Mouse (Mus musculus): Measurements from ENCODE around the gene Tmem217. TPM values are rescaled to one million over a fixed set of nuclear protein-coding genes. Genes with fewer than 3 reads are reported as not detected.
A peak's percentile ranks its signal among the peaks of the same experiment; 100 is the strongest.

The Tmem217 gene
- polyA plus RNA-seq, 2 experiments, result 0.09 TPM; not detected in 1

- WGBS (ENCODE audit: insufficient replicate concordance), result 92% methylated on average over 5 of the region's 5 CpGs
- Histone ChIP-seq H3K27ac (no peak overlapping the region), H3K4me3 (ENCODE audit: insufficient read depth in 1 of 2, low read depth in 2 of 2, low read length in 2 of 2) (no peak overlapping the region), H3K4me1 (replicated peaks; ENCODE audit: control insufficient read depth in 2 of 2, insufficient read depth in 2 of 2, low read length in 1 of 2) (no peaks in the 10 kb centered on the region), H3K9me3 (ENCODE audit: control insufficient read depth, low read length) (no peaks in the 10 kb centered on the region), H3K9ac (replicated peaks) (no peak overlapping the region), H3K4me2 (ENCODE audit: low read depth) (no peak overlapping the region), H3K36me3 (replicated peaks; ENCODE audit: control insufficient read depth, insufficient read depth, low read depth) (peaks cover 3% of the 10 kb centered on the region), H3K27me3 (ENCODE audit: control insufficient read depth, insufficient read depth, low read length) (no peaks in the 10 kb centered on the region)
- no peak for ATAC-seq (ENCODE audit: insufficient read depth)
- no peak for DNase-seq (ENCODE audit: low read depth in 3 of 3, low spot score in 3 of 3)
- TF ChIP-seq CTCF (IDR thresholded peaks at IDR 0.05; ENCODE audit: low read depth), result no peak
- no peak for TF ChIP-seq EP300 (IDR thresholded peaks at IDR 0.05; ENCODE audit: low read depth)
These were observed 13.3 kb upstream of the Tmem217 start for GRCm38 (mm10) chr17:29565521-29565920.

- WGBS (ENCODE audit: insufficient replicate concordance), result 71% methylated on average over 5 of the region's 5 CpGs
These were observed 6.3 kb upstream of the Tmem217 start for GRCm38 (mm10) chr17:29558476-29558875.

GRCm38 (mm10) chr17:29556893-29557292 is 4.7 kb upstream of the Tmem217 start:
- Histone ChIP-seq H3K4me2 (ENCODE audit: low read depth) (no peak overlapping the region), H3K9ac (replicated peaks) (no peak overlapping the region), H3K36me3 (replicated peaks; ENCODE audit: control insufficient read depth, insufficient read depth, low read depth) (no peaks in the 10 kb centered on the region), H3K27ac (no peak overlapping the region), H3K27me3 (ENCODE audit: control insufficient read depth, insufficient read depth, low read length) (no peaks in the 10 kb centered on the region), H3K4me1 (replicated peaks; ENCODE audit: control insufficient read depth in 2 of 2, insufficient read depth in 2 of 2, low read length in 1 of 2) (peaks cover 0 to 1% of the 10 kb centered on the region in 2 experiments; a peak in 1 of 4 replicates), H3K4me3 (ENCODE audit: insufficient read depth in 1 of 2, low read depth in 2 of 2, low read length in 2 of 2) (no peak overlapping the region), H3K9me3 (ENCODE audit: control insufficient read depth, low read length) (no peaks in the 10 kb centered on the region)
- ATAC-seq (ENCODE audit: insufficient read depth), result no peak
- WGBS (ENCODE audit: insufficient replicate concordance), result 62% methylated on average over 7 of the region's 7 CpGs
- no peak for DNase-seq (ENCODE audit: low read depth in 3 of 3, low spot score in 3 of 3)
- TF ChIP-seq EP300 (IDR thresholded peaks at IDR 0.05; ENCODE audit: low read depth) (no peak), CTCF (IDR thresholded peaks at IDR 0.05; ENCODE audit: low read depth) (no peak)

More at GRCm38 (mm10) chr17:29558476-29558875, 6.3 kb upstream of the Tmem217 start:
- peaks cover 0 to 1% of the 10 kb centered on the region in 2 experiments; a peak in 1 of 4 replicates for H3K4me1 ChIP-seq (replicated peaks; ENCODE audit: control insufficient read depth in 2 of 2, insufficient read depth in 2 of 2, low read length in 1 of 2)
- DNase-seq (ENCODE audit: low read depth in 3 of 3, low spot score in 3 of 3), result no peak
- ATAC-seq (ENCODE audit: insufficient read depth), result no peak
- no peak overlapping the region for H3K4me3 ChIP-seq (ENCODE audit: insufficient read depth in 1 of 2, low read depth in 2 of 2, low read length in 2 of 2)
- no peak for TF ChIP-seq CTCF (IDR thresholded peaks at IDR 0.05; ENCODE audit: low read depth)
- no peak for TF ChIP-seq EP300 (IDR thresholded peaks at IDR 0.05; ENCODE audit: low read depth)
- no peak overlapping the region for H3K27ac ChIP-seq
- no peaks in the 10 kb centered on the region for H3K9me3 ChIP-seq (ENCODE audit: control insufficient read depth, low read length)
- H3K27me3 ChIP-seq (ENCODE audit: control insufficient read depth, insufficient read depth, low read length), result no peaks in the 10 kb centered on the region
- peaks cover 3% of the 10 kb centered on the region; the same call in 1 of the 2 replicates for H3K36me3 ChIP-seq (replicated peaks; ENCODE audit: control insufficient read depth, insufficient read depth, low read depth)
- H3K9ac ChIP-seq (replicated peaks), result no peak overlapping the region
- no peak overlapping the region for H3K4me2 ChIP-seq (ENCODE audit: low read depth)

- Histone ChIP-seq H3K27me3 (ENCODE audit: control insufficient read depth, insufficient read depth, low read length) (no peaks in the 10 kb centered on the region), H3K36me3 (replicated peaks; ENCODE audit: control insufficient read depth, insufficient read depth, low read depth) (no peaks in the 10 kb centered on the region), H3K27ac (no peak overlapping the region), H3K4me2 (ENCODE audit: low read depth) (no peak overlapping the region), H3K4me3 (ENCODE audit: insufficient read depth in 1 of 2, low read depth in 2 of 2, low read length in 2 of 2) (no peak overlapping the region), H3K4me1 (replicated peaks; ENCODE audit: control insufficient read depth in 2 of 2, insufficient read depth in 2 of 2, low read length in 1 of 2) (peaks cover 0 to 1% of the 10 kb centered on the region in 2 experiments; a peak in 1 of 4 replicates), H3K9me3 (ENCODE audit: control insufficient read depth, low read length) (no peaks in the 10 kb centered on the region), H3K9ac (replicated peaks) (no peak overlapping the region)
- ATAC-seq (ENCODE audit: insufficient read depth) (no peak), DNase-seq (ENCODE audit: low read depth in 3 of 3, low spot score in 3 of 3) (no peak)
- 73% methylated on average over 10 of the region's 10 CpGs for WGBS (ENCODE audit: insufficient replicate concordance)
- TF ChIP-seq EP300 (IDR thresholded peaks at IDR 0.05; ENCODE audit: low read depth) (no peak), CTCF (IDR thresholded peaks at IDR 0.05; ENCODE audit: low read depth) (no peak)
These were observed 4.3 kb upstream of the Tmem217 start for GRCm38 (mm10) chr17:29556456-29556855.

- Histone ChIP-seq H3K27me3 (ENCODE audit: control insufficient read depth, insufficient read depth, low read length) (no peaks in the 10 kb centered on the region), H3K4me3 (ENCODE audit: insufficient read depth in 1 of 2, low read depth in 2 of 2, low read length in 2 of 2) (no peak overlapping the region), H3K9ac (replicated peaks) (no peak overlapping the region), H3K9me3 (ENCODE audit: control insufficient read depth, low read length) (no peaks in the 10 kb centered on the region), H3K36me3 (replicated peaks; ENCODE audit: control insufficient read depth, insufficient read depth, low read depth) (no peaks in the 10 kb centered on the region), H3K4me1 (replicated peaks; ENCODE audit: control insufficient read depth in 2 of 2, insufficient read depth in 2 of 2, low read length in 1 of 2) (peaks cover 14 to 17% of the 10 kb centered on the region in 2 experiments), H3K27ac (no peak overlapping the region), H3K4me2 (ENCODE audit: low read depth) (no peak overlapping the region)
- TF ChIP-seq CTCF (IDR thresholded peaks at IDR 0.05; ENCODE audit: low read depth) (no peak), EP300 (IDR thresholded peaks at IDR 0.05; ENCODE audit: low read depth) (no peak)
- ATAC-seq (ENCODE audit: insufficient read depth) (peak; percentile 31; the same call in 1 of the 2 replicates), DNase-seq (ENCODE audit: low read depth in 3 of 3, low spot score in 3 of 3) (no peak)
These were observed 2.0 kb upstream of the Tmem217 start for GRCm38 (mm10) chr17:29554176-29554575.
